9 mouse cellular contexts compared by ENCODE assay signal in genomic region chr5:115854370-115854769, GRCm38 (mm10). TPM values are rescaled to one million over a fixed set of nuclear protein-coding genes. Genes with fewer than 3 reads are reported as not detected.
DNase-seq lines count a peak whose midpoint lies in the region; ATAC-seq and TF ChIP-seq lines count a peak whose summit lies in the region.
"Had no signal": no experiment of that assay in that cellular context is flagged by ENCODE, and none has a peak within 500 bp of the region (broad histone marks: within the 10 kb centered on the region; RNA-seq: fewer than 3 reads in every experiment).

No protein-coding gene starts in this region.

- peak overlapping the region; percentile 13; the same call in 1 of the 2 replicates for H3K27ac ChIP-seq in gastrocnemius, adult 2 months
- no peak overlapping the region for H3K27ac ChIP-seq in ES-Bruce4 (ENCODE audit: insufficient read depth, low read length)
- H3K27ac ChIP-seq in lung, postnatal 0 days (ENCODE audit: low read length) = peak overlapping the region; percentile 73; the same call in 1 of the 2 replicates
- H3K27ac ChIP-seq: stomach, postnatal 0 days had no signal

- H3K36me3 ChIP-seq in ES-Bruce4 (ENCODE audit: control insufficient read depth, insufficient read depth, low read length, poor library complexity, severe bottlenecking) = peaks cover 32% of the 10 kb centered on the region
- no peaks in the 10 kb centered on the region for H3K36me3 ChIP-seq in lung, postnatal 0 days (ENCODE audit: insufficient read depth, low read length)

- no peak for TF ChIP-seq POLR2A in ES-Bruce4 (IDR thresholded peaks at IDR 0.05; ENCODE audit: insufficient read depth, low read length)

- H3K27me3 ChIP-seq in ES-Bruce4 (ENCODE audit: control insufficient read depth, insufficient read depth, low read length, poor library complexity, severe bottlenecking) = no peaks in the 10 kb centered on the region
- H3K27me3 ChIP-seq in lung, postnatal 0 days (replicated peaks; ENCODE audit: insufficient read depth, low read length) = no peaks in the 10 kb centered on the region

- DNase-seq in gastrocnemius, adult 2 months = peak; percentile 46
- DNase-seq in gastrocnemius, postnatal 36 days = no peak
- peak; percentile 57 to 77 for DNase-seq in heart, postnatal 10 days
- DNase-seq in lung, postnatal 0 days (ENCODE audit: low spot score) = peak; percentile 72
- no peak for DNase-seq in embryo, embryonic 10 days (ENCODE audit: low spot score)
- no peak for DNase-seq in urinary bladder, postnatal 14 days (ENCODE audit: low spot score)
- DNase-seq in urinary bladder, adult 18-20 months (ENCODE audit: low spot score in 2 of 2) = no peak

- intact Hi-C loops in gastrocnemius, adult 2 months (cut with DNase I) = no loop called here
- intact Hi-C loops in gastrocnemius, postnatal 36 days (cut with DNase I) = no loop called here
- intact Hi-C loops in heart, postnatal 10 days (cut with DNase I) = no loop called here

- 64% methylated on average over 9 of the region's 12 CpGs for WGBS in lung, postnatal 0 days

- no peaks in the 10 kb centered on the region for H3K9me3 ChIP-seq in ES-Bruce4 (replicated peaks; ENCODE audit: control insufficient read depth, insufficient read depth, low read length, poor library complexity, severe bottlenecking)
- H3K9me3 ChIP-seq in lung, postnatal 0 days (ENCODE audit: low read length) = no peaks in the 10 kb centered on the region

- H3K4me1 ChIP-seq in ES-Bruce4 (ENCODE audit: control insufficient read depth, insufficient read depth, low read length) = peaks cover 2% of the 10 kb centered on the region
- H3K4me1 ChIP-seq in lung, postnatal 0 days (ENCODE audit: insufficient read depth, low read depth, low read length) = no peaks in the 10 kb centered on the region

- H3K4me2 ChIP-seq in lung, postnatal 0 days (replicated peaks; ENCODE audit: low read depth, low read length) = no peak overlapping the region

- peak overlapping the region; percentile 11; the same call in 1 of the 2 replicates for H3K9ac ChIP-seq in ES-Bruce4 (ENCODE audit: low read depth, poor library complexity, severe bottlenecking)
- no peak overlapping the region for H3K9ac ChIP-seq in lung, postnatal 0 days (replicated peaks; ENCODE audit: low read depth)

- TF ChIP-seq EP300 in ES-Bruce4 (IDR thresholded peaks at IDR 0.05; ENCODE audit: insufficient read depth, low read depth, low read length) = no peak
- TF ChIP-seq EP300 in lung, postnatal 0 days (IDR thresholded peaks at IDR 0.05) = peak; percentile 50

- peak; percentile 90 for ATAC-seq in lung, postnatal 0 days

- TF ChIP-seq CTCF in gastrocnemius, adult 2 months (IDR thresholded peaks at IDR 0.05) = no peak
- no peak for TF ChIP-seq CTCF in ES-Bruce4 (IDR thresholded peaks at IDR 0.05; ENCODE audit: low read depth, low read length)
- no peak for TF ChIP-seq CTCF in lung, postnatal 0 days (IDR thresholded peaks at IDR 0.05)

- peak overlapping the region; percentile 34; the same call in 1 of the 2 replicates for H3K4me3 ChIP-seq in gastrocnemius, adult 2 months
- peak overlapping the region; percentile 54 for H3K4me3 ChIP-seq in ES-Bruce4 (ENCODE audit: low read depth, low read length)
- no peak overlapping the region for H3K4me3 ChIP-seq in lung, postnatal 0 days (ENCODE audit: low read depth, low read length)

RNA-seq across cellular contexts. Expression of gene Cit, which starts 9.3 kb away (rescaled TPM):
- total RNA-seq in gastrocnemius, adult 2 months (2021) = under 1 TPM; 0.61 to 0.95 TPM
- 1 to 10 TPM in 1 of 2 experiments, under 1 TPM in 1; 0.69 to 1.2 TPM for total RNA-seq in gastrocnemius, postnatal 36 days (2021)
- 59.5 and 67.1 TPM in 2 replicates for polyA plus RNA-seq in ES-Bruce4 (2011; ENCODE audit: insufficient read depth, insufficient read length, low read depth, missing spikeins)
- 1 to 10 TPM; 9.6 to 9.8 TPM for total RNA-seq in heart, postnatal 10 days (2021)
- polyA plus RNA-seq in lung, postnatal 0 days (2015; fragmentation: Nextera tagmentation; extraction: Ambion mirVana) = 4.8 and 7.4 TPM in 2 replicates

Comparison
In these comparisons a context has a peak if more than half of its experiments do, and no peak if none do; other contexts are left out.
1. DNase-seq: peak in gastrocnemius, adult 2 months (single experiment), heart, postnatal 10 days (2 of 2) and lung, postnatal 0 days (single experiment); none in gastrocnemius, postnatal 36 days (0 of 2), embryo, embryonic 10 days (single experiment), urinary bladder, postnatal 14 days (single experiment) and urinary bladder, adult 18-20 months (0 of 2).
2. RNA of gene Cit, which starts 9.3 kb away (total RNA-seq): 9.6 to 9.8 TPM in heart, postnatal 10 days; 0.69 to 1.2 TPM in gastrocnemius, postnatal 36 days and 0.61 to 0.95 TPM in gastrocnemius, adult 2 months; every median in the first group is over 4 times any median in the second.